Mouse (Mus musculus) kidney, embryonic 15.5 days (tissue): ENCODE measurements at regions not wholly inside any gene's neighbourhood (a gene's known extent, or its start where the extent isn't known, plus 50 kb on each side); places are given as distances from the start of the nearest gene placed in this dataset.

Experiments
- ATAC-seq: fragments of 200-750 bp; cut with Nextera tagmentation; replicated peaks from 2 replicates; pipeline ENCODE4 v1.8.0; 2017; ENCODE audit warnings: moderate TSS enrichment; ENCODE audit not compliant: low FRiP score
- H3K27ac ChIP-seq: fragments of 300-500 bp; sonication (generic); 2 replicates; pipeline ENCODE4 v1.5.1; 2015; ENCODE audit warnings: mild to moderate bottlenecking, inconsistent platforms
- H3K27me3 ChIP-seq: fragments of 300-500 bp; sonication (generic); 2 replicates; pipeline ENCODE4 v1.6.1; 2015; ENCODE audit warnings: inconsistent platforms
- H3K36me3 ChIP-seq: fragments of 300-500 bp; sonication (generic); 2 replicates; pipeline ENCODE4 v1.6.1; 2015; ENCODE audit warnings: inconsistent platforms
- H3K4me1 ChIP-seq: fragments of 300-500 bp; sonication (generic); 2 replicates; pipeline ENCODE4 v1.6.1; 2015; ENCODE audit warnings: inconsistent platforms
- H3K4me2 ChIP-seq: fragments of 300-500 bp; sonication (generic); 2 replicates; pipeline ENCODE4 v1.6.1; 2015; ENCODE audit warnings: moderate library complexity, mild to moderate bottlenecking, inconsistent platforms
- H3K4me3 ChIP-seq: fragments of 300-500 bp; sonication (generic); replicated peaks from 2 replicates; pipeline ENCODE4 v1.5.1; 2015; ENCODE audit warnings: mild to moderate bottlenecking, inconsistent platforms
- H3K9ac ChIP-seq: fragments of 300-500 bp; sonication (generic); 2 replicates; pipeline ENCODE4 v1.6.1; 2015; ENCODE audit warnings: mild to moderate bottlenecking, inconsistent platforms
- H3K9me3 ChIP-seq: fragments of 300-500 bp; sonication (generic); replicated peaks from 2 replicates; pipeline ENCODE4 v1.6.1; 2016; ENCODE audit warnings: inconsistent platforms
- WGBS: fragments of 180-500 bp; shearing (Covaris S2); methylation state at CpG from one replicate; pipeline ENCODE4 v1.1.7; 2015; ENCODE audit warnings: mixed read lengths; 5-methylcytosine and 5-hydroxymethylcytosine counted together

DNA sequence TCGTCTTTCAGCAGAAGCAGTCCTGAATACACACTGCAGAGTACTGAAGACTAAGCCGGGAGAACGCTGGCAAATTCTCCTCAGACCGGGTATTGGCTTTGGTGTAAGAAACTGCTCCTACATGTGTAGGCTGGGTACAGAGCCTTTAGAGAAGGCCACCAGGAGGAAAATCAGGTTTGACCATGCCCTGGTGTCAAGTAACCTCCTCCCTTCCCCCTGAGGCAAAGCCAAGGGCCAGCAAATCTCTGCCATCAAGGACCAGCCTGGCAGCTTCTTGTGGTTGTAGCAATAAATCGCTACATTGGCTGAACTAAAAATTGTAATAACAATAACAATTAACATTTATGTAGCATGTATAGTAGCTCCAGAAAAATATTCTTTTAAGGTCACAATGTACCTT is 237.8 kb downstream of the Snx10 start:
- Histone ChIP-seq H3K36me3 (no peaks in the 10 kb centered on the region), H3K9me3 (no peaks in the 10 kb centered on the region), H3K4me3 (no peak overlapping the region), H3K4me2 (no peak overlapping the region), H3K27ac (no peak overlapping the region), H3K9ac (no peak overlapping the region), H3K27me3 (peaks cover 10% of the 10 kb centered on the region), H3K4me1 (peaks cover 22% of the 10 kb centered on the region)
- no peak for ATAC-seq
- WGBS: 54% methylated on average over 5 of the region's 5 CpGs

- no peak overlapping the region for H3K4me3 ChIP-seq
- no peak overlapping the region for H3K4me2 ChIP-seq
- no peak overlapping the region for H3K9ac ChIP-seq
- H3K36me3 ChIP-seq: no peaks in the 10 kb centered on the region
- H3K9me3 ChIP-seq: no peaks in the 10 kb centered on the region
- peaks cover 23% of the 10 kb centered on the region for H3K27me3 ChIP-seq
- ATAC-seq: no peak
- 0 out of 2 replicates have a peak overlapping the region, but pooled peaks have one; percentile 22 for H3K27ac ChIP-seq
- 21% methylated on average over 3 of the region's 3 CpGs for WGBS
- H3K4me1 ChIP-seq: peaks cover 33% of the 10 kb centered on the region
These were observed 242.8 kb downstream of the Snx10 start for GRCm38 (mm10) chr6:51766482-51766881.

DNA sequence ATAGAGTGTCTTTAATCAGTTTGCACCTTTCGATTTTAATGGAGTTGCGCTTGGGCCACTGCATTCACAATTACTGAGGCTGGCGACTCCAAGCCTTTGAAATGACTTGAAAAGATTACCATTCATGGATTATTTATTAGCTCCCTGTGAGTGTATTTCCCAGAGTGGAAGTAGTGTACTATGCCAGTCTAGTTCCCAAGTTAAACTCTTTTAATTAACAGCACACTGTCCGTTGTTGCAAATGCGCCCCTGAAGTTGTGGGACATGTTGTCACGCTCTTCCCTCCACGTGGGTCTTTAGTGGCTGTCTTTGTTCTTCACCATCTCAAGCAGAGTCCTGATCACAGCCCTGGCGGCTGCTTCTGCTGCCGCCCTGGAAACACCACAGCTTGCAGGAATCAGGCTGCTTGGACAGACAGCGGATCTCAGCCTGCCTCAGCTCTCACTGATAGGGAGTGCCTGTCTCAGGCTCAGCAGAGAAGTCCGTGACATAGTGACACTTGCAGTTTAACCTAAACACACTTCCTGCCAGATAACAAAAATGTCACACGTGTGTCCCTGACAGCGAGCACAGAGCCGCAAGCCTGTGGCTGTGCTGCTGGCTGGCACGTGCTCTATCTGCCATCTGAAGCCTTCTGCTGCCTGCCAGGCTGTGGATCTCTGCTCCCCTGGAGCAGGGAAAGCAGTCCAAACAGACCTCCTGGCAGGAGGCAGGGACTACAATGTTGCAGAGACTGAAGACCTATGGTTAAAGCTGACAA is 244.1 kb downstream of the Snx10 start:
- Histone ChIP-seq H3K27ac (peak overlapping the region; percentile 69), H3K9me3 (no peaks in the 10 kb centered on the region), H3K27me3 (peaks cover 23% of the 10 kb centered on the region), H3K4me1 (peaks cover 30% of the 10 kb centered on the region), H3K4me2 (peak overlapping the region; percentile 56), H3K9ac (peak overlapping the region; percentile 24), H3K36me3 (no peaks in the 10 kb centered on the region), H3K4me3 (peak overlapping the region; percentile 21)
- WGBS: 11% methylated on average over 15 of the region's 15 CpGs
- ATAC-seq: peak; percentile 77; the same call in 1 of the 2 replicates

DNA sequence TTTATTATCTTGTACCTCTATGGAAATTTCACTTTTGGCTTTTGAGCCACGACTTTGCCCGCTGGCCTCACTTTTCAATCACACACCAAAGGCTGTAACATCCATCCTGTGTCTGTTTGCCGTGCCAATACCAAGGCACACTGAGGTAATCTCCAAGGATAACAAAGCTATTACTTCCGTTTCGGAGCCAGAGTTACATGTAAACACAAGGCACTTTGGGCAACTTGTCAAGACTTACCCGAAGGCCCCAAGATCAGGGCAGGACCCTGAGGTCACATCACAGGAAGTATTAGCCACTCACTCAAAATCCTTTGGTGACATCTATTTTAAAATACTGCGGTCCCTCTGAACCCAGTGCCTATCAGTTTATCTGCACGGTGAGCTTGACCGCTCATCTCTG is 241.3 kb downstream of the Skap2 start:
- WGBS: 21% methylated on average over 9 of the region's 9 CpGs

GRCm38 (mm10) chr6:51771424-51771823 is 240.9 kb downstream of the Skap2 start:
- peaks cover 13% of the 10 kb centered on the region for H3K27me3 ChIP-seq
- no peak overlapping the region for H3K4me2 ChIP-seq
- 14% methylated on average over 11 of the region's 11 CpGs for WGBS
- no peak overlapping the region for H3K9ac ChIP-seq
- peaks cover 28% of the 10 kb centered on the region for H3K4me1 ChIP-seq
- ATAC-seq: no peak
- no peaks in the 10 kb centered on the region for H3K9me3 ChIP-seq
- H3K4me3 ChIP-seq: no peak overlapping the region
- H3K36me3 ChIP-seq: no peaks in the 10 kb centered on the region
- H3K27ac ChIP-seq: no peak overlapping the region

More for the DNA sequence above, 241.3 kb downstream of the Skap2 start:
- Histone ChIP-seq H3K4me3 (no peak overlapping the region), H3K9me3 (no peaks in the 10 kb centered on the region), H3K4me1 (peaks cover 30% of the 10 kb centered on the region), H3K4me2 (no peak overlapping the region), H3K9ac (no peak overlapping the region), H3K27ac (no peak overlapping the region), H3K36me3 (no peaks in the 10 kb centered on the region), H3K27me3 (peaks cover 16% of the 10 kb centered on the region)
- no peak for ATAC-seq

DNA sequence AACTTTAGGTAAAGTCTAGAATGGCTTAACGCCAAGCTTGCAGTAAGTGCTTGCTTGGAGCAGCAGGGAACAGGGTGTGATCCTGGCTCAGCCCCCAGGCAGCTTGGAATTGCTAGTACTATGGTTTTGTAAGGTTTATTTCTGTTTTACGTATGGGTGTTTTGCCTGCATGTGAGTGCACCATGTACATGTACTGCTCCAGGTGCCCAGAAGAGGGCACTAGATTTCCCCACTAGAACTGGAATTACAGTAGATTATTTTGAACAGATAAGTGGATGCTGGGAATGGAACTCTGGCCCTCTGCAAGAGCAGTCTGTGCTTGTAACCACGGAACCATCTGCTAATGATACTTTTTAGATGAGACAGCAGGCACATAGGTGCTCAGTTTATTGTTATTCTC is 237.6 kb downstream of the Skap2 start:
- H3K9me3 ChIP-seq: no peaks in the 10 kb centered on the region
- no peak overlapping the region for H3K27ac ChIP-seq
- no peak overlapping the region for H3K9ac ChIP-seq
- H3K4me2 ChIP-seq: no peak overlapping the region
- no peaks in the 10 kb centered on the region for H3K36me3 ChIP-seq
- H3K4me3 ChIP-seq: no peak overlapping the region
- 86% methylated on average over 3 of the region's 3 CpGs for WGBS
- no peak for ATAC-seq
- H3K4me1 ChIP-seq: peaks cover 9% of the 10 kb centered on the region
- H3K27me3 ChIP-seq: peaks cover 5% of the 10 kb centered on the region

- Histone ChIP-seq H3K4me1 (no peaks in the 10 kb centered on the region), H3K27me3 (peaks cover 20% of the 10 kb centered on the region; the same call in 1 of the 2 replicates), H3K36me3 (no peaks in the 10 kb centered on the region), H3K27ac (no peak overlapping the region), H3K4me2 (no peak overlapping the region), H3K9ac (no peak overlapping the region), H3K9me3 (no peaks in the 10 kb centered on the region), H3K4me3 (no peak overlapping the region)
- WGBS: 53% methylated on average over 3 of the region's 3 CpGs
- no peak for ATAC-seq
These were observed 226.7 kb downstream of the Skap2 start for GRCm38 (mm10) chr6:51785615-51786014.

GRCm38 (mm10) chr6:51786836-51787235 is 225.5 kb downstream of the Skap2 start:
- Histone ChIP-seq H3K36me3 (no peaks in the 10 kb centered on the region), H3K27me3 (peaks cover 19% of the 10 kb centered on the region; the same call in 1 of the 2 replicates), H3K4me3 (no peak overlapping the region), H3K27ac (no peak overlapping the region), H3K9me3 (no peaks in the 10 kb centered on the region), H3K4me1 (no peaks in the 10 kb centered on the region), H3K4me2 (no peak overlapping the region), H3K9ac (no peak overlapping the region)
- WGBS: 72% methylated on average over 3 of the region's 3 CpGs
- no peak; the same call in 1 of the 2 replicates for ATAC-seq

GRCm38 (mm10) chr6:51788156-51788555 is 224.2 kb downstream of the Skap2 start:
- H3K9me3 ChIP-seq: no peaks in the 10 kb centered on the region
- H3K4me3 ChIP-seq: no peak overlapping the region
- H3K9ac ChIP-seq: no peak overlapping the region
- no peaks in the 10 kb centered on the region for H3K36me3 ChIP-seq
- no peak for ATAC-seq
- no peak overlapping the region for H3K4me2 ChIP-seq
- H3K4me1 ChIP-seq: no peaks in the 10 kb centered on the region
- H3K27me3 ChIP-seq: 0 out of 2 replicates have a peak, but pooled peaks cover 11% of the 10 kb centered on the region
- WGBS: 79% methylated on average over 9 of the region's 9 CpGs
- no peak overlapping the region for H3K27ac ChIP-seq

DNA sequence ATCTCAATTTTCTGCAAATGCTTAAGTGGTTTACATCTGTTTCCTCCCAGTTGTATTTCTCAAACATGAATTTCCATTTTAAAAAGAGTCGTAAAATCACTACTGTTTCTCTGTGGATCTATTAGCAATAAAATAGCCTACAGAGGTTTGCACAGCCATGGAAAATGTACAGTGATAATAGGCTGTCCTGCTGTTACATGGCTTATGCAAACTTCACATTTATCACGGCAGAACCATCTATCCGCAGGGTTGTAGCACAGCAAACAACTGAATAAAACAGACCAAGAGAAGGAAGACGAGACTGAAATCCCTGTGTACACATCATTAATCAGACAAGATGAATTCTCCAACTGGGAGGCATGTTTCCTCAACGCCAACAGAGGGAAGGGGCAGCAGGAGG is 222.1 kb downstream of the Skap2 start:
- Histone ChIP-seq H3K4me2 (no peak overlapping the region), H3K27me3 (0 out of 2 replicates have a peak, but pooled peaks cover 11% of the 10 kb centered on the region), H3K9ac (no peak overlapping the region), H3K27ac (no peak overlapping the region), H3K9me3 (no peaks in the 10 kb centered on the region), H3K4me1 (no peaks in the 10 kb centered on the region), H3K36me3 (no peaks in the 10 kb centered on the region), H3K4me3 (no peak overlapping the region)
- ATAC-seq: no peak
- 41% methylated on average over 5 of the region's 5 CpGs for WGBS

- 72% methylated on average over 7 of the region's 7 CpGs for WGBS
- Histone ChIP-seq H3K9me3 (no peaks in the 10 kb centered on the region), H3K36me3 (no peaks in the 10 kb centered on the region), H3K4me2 (no peak overlapping the region), H3K27ac (no peak overlapping the region), H3K27me3 (0 out of 2 replicates have a peak, but pooled peaks cover 11% of the 10 kb centered on the region), H3K9ac (no peak overlapping the region), H3K4me3 (no peak overlapping the region), H3K4me1 (no peaks in the 10 kb centered on the region)
- no peak for ATAC-seq
These were observed 221.7 kb downstream of the Skap2 start for GRCm38 (mm10) chr6:51790693-51791092.

GRCm38 (mm10) chr6:51795300-51795699 is 217.0 kb downstream of the Skap2 start:
- H3K4me2 ChIP-seq: no peak overlapping the region
- no peaks in the 10 kb centered on the region for H3K36me3 ChIP-seq
- no peak overlapping the region for H3K27ac ChIP-seq
- no peak overlapping the region for H3K4me3 ChIP-seq
- 54% methylated on average over 4 of the region's 4 CpGs for WGBS
- no peak overlapping the region for H3K9ac ChIP-seq
- H3K27me3 ChIP-seq: 0 out of 2 replicates have a peak, but pooled peaks cover 11% of the 10 kb centered on the region
- ATAC-seq: no peak
- no peaks in the 10 kb centered on the region for H3K9me3 ChIP-seq
- H3K4me1 ChIP-seq: no peaks in the 10 kb centered on the region
